Comparison of ENCODE assay signal across 21 mouse cellular contexts in genomic region chr11:78732619-78733018, GRCm38 (mm10). TPM values are rescaled to one million over a fixed set of nuclear protein-coding genes. Genes with fewer than 3 reads are reported as not detected.
DNase-seq lines count a peak whose midpoint lies in the region; ATAC-seq and TF ChIP-seq lines count a peak whose summit lies in the region.
"Had no signal": no experiment of that assay in that cellular context is flagged by ENCODE, and none has a peak within 500 bp of the region (broad histone marks: within the 10 kb centered on the region; RNA-seq: fewer than 3 reads in every experiment).

No protein-coding gene starts in this region.

- ATAC-seq in erythroid progenitor cell, adult 5-6 weeks (replicated peaks; ENCODE audit: low FRiP score, poor library complexity, severe bottlenecking) = peak; percentile 63
- no peak for ATAC-seq in liver, postnatal 0 days
- ATAC-seq in forebrain, embryonic 16.5 days = no peak
- ATAC-seq: forebrain, postnatal 0 days; intestine, embryonic 16.5 days; Patski had no signal

- no peak overlapping the region for H3K4me3 ChIP-seq in liver, postnatal 0 days (ENCODE audit: low read depth, low read length)
- no peak overlapping the region for H3K4me3 ChIP-seq in forebrain, embryonic 16.5 days (replicated peaks; ENCODE audit: low read length)
- H3K4me3 ChIP-seq: embryonic facial prominence, embryonic 15.5 days; forebrain, embryonic 12.5 days; gastrocnemius, adult 2 months; heart, embryonic 12.5 days; hindbrain, embryonic 10.5 days; hindbrain, embryonic 15.5 days had no signal

- no peak for TF ChIP-seq CTCF in liver, postnatal 0 days (IDR thresholded peaks at IDR 0.05; ENCODE audit: low read depth)

- 71% methylated on average over 6 of the region's 6 CpGs for WGBS in liver, postnatal 0 days (ENCODE audit: insufficient replicate concordance)
- 90% methylated on average over 6 of the region's 6 CpGs for WGBS in forebrain, embryonic 16.5 days

- H3K9me3 ChIP-seq in liver, postnatal 0 days (ENCODE audit: low read length) = no peaks in the 10 kb centered on the region
- no peaks in the 10 kb centered on the region for H3K9me3 ChIP-seq in forebrain, embryonic 16.5 days (ENCODE audit: control insufficient read depth, low read length)
- H3K9me3 ChIP-seq: embryonic facial prominence, embryonic 15.5 days; forebrain, embryonic 12.5 days; heart, embryonic 12.5 days; hindbrain, embryonic 10.5 days; hindbrain, embryonic 15.5 days had no signal

- no peaks in the 10 kb centered on the region for H3K4me1 ChIP-seq in liver, postnatal 0 days (ENCODE audit: insufficient read depth)
- H3K4me1 ChIP-seq in forebrain, embryonic 16.5 days (replicated peaks; ENCODE audit: control insufficient read depth, insufficient read depth, low read length) = peaks cover 6% of the 10 kb centered on the region
- H3K4me1 ChIP-seq: embryonic facial prominence, embryonic 15.5 days; heart, embryonic 12.5 days; hindbrain, embryonic 15.5 days had no signal

- H3K4me2 ChIP-seq in liver, postnatal 0 days (ENCODE audit: low read depth, low read length) = no peak overlapping the region
- H3K4me2 ChIP-seq in forebrain, embryonic 16.5 days (ENCODE audit: low read length) = no peak overlapping the region
- H3K4me2 ChIP-seq: embryonic facial prominence, embryonic 15.5 days; forebrain, embryonic 12.5 days; heart, embryonic 12.5 days; hindbrain, embryonic 15.5 days had no signal

- H3K9ac ChIP-seq in liver, postnatal 0 days (replicated peaks) = no peak overlapping the region
- H3K9ac ChIP-seq in forebrain, embryonic 16.5 days (replicated peaks; ENCODE audit: low read depth, low read length) = no peak overlapping the region
- H3K9ac ChIP-seq: embryonic facial prominence, embryonic 15.5 days; forebrain, embryonic 12.5 days; forebrain, postnatal 0 days; heart, embryonic 12.5 days; hindbrain, embryonic 15.5 days had no signal

- H3K36me3 ChIP-seq in liver, postnatal 0 days (replicated peaks; ENCODE audit: insufficient read depth, low read length) = no peaks in the 10 kb centered on the region
- H3K36me3 ChIP-seq in forebrain, embryonic 16.5 days (ENCODE audit: control insufficient read depth, insufficient read depth) = no peaks in the 10 kb centered on the region
- H3K36me3 ChIP-seq: embryonic facial prominence, embryonic 15.5 days; forebrain, embryonic 12.5 days; heart, embryonic 12.5 days; hindbrain, embryonic 10.5 days; hindbrain, embryonic 15.5 days had no signal

- TF ChIP-seq EP300 in liver, postnatal 0 days (IDR thresholded peaks at IDR 0.05; ENCODE audit: low read depth) = peak; percentile 43

- DNase-seq in adrenal gland, adult 2 months = peak; percentile 52
- no peak for DNase-seq in adrenal gland, adult 18-20 months (ENCODE audit: low spot score in 2 of 2)
- peak; percentile 37 for DNase-seq in 416B (ENCODE audit: low read depth)
- DNase-seq in liver, postnatal 0 days = no peak
- no peak for DNase-seq in lung, postnatal 14 days
- DNase-seq: adrenal gland, postnatal 25 days; cerebellum, adult 2 months; cerebellum, postnatal 10 days; embryo, embryonic 11 days; forebrain, postnatal 0 days; gastrocnemius, adult 2 months; gastrocnemius, postnatal 25 days had no signal

- no peak overlapping the region for H3K27ac ChIP-seq in liver, postnatal 0 days (ENCODE audit: low read depth)
- H3K27ac ChIP-seq in forebrain, embryonic 16.5 days (ENCODE audit: low read length) = no peak overlapping the region
- H3K27ac ChIP-seq: embryonic facial prominence, embryonic 15.5 days; forebrain, embryonic 12.5 days; gastrocnemius, adult 2 months; hindbrain, embryonic 10.5 days; hindbrain, embryonic 15.5 days had no signal

- no peaks in the 10 kb centered on the region for H3K27me3 ChIP-seq in liver, postnatal 0 days (ENCODE audit: insufficient read depth, low read length)
- no peaks in the 10 kb centered on the region for H3K27me3 ChIP-seq in forebrain, embryonic 16.5 days (replicated peaks; ENCODE audit: control insufficient read depth, insufficient read depth, low read length)
- H3K27me3 ChIP-seq: embryonic facial prominence, embryonic 15.5 days; forebrain, embryonic 12.5 days; heart, embryonic 12.5 days; hindbrain, embryonic 15.5 days had no signal

RNA-seq across cellular contexts. Expression of gene Ccnq, which starts 18.9 kb away (rescaled TPM):
- total RNA-seq in adrenal gland, adult 2 months (2021) = 10 to 100 TPM; 52.0 to 68.9 TPM
- 117 and 120 TPM in 2 replicates for polyA plus RNA-seq in adrenal gland, adult 2 months (2012; rRNA removed)
- 10 to 100 TPM; 35.8 to 45.9 TPM for total RNA-seq in adrenal gland, adult 18-20 months (2021)
- total RNA-seq in erythroid progenitor cell, adult 5-6 weeks (2015; ENCODE audit: low replicate concordance) = 5.4 TPM in 1 of 2 replicates, not detected in the other
- total RNA-seq in erythroid progenitor cell, adult 5-6 weeks (2017; ENCODE audit: low replicate concordance) = 0.38 and 4.6 TPM in 2 replicates
- polyA plus RNA-seq in liver, postnatal 0 days (2015; fragmentation: Nextera tagmentation; extraction: Ambion mirVana) = 19.0 and 20.1 TPM in 2 replicates
- 35.6 and 39.5 TPM in 2 replicates for polyA plus RNA-seq in forebrain, embryonic 16.5 days (2015; fragmentation: Nextera tagmentation; extraction: Ambion mirVana)

RNA-seq across cellular contexts. Expression of gene Nlk, which starts 35.4 kb away (rescaled TPM):
- 10 to 100 TPM; 37.8 to 75.4 TPM for total RNA-seq in adrenal gland, adult 2 months (2021)
- 29.3 and 30.1 TPM in 2 replicates for polyA plus RNA-seq in adrenal gland, adult 2 months (2012; rRNA removed)
- total RNA-seq in adrenal gland, adult 18-20 months (2021) = 10 to 100 TPM; 39.0 to 84.5 TPM
- 3.2 and 16.8 TPM in 2 replicates for total RNA-seq in erythroid progenitor cell, adult 5-6 weeks (2015; ENCODE audit: low replicate concordance)
- 4.1 and 5.1 TPM in 2 replicates for total RNA-seq in erythroid progenitor cell, adult 5-6 weeks (2017; ENCODE audit: low replicate concordance)
- polyA plus RNA-seq in liver, postnatal 0 days (2015; fragmentation: Nextera tagmentation; extraction: Ambion mirVana) = 5.2 and 6.1 TPM in 2 replicates
- 31.2 and 33.6 TPM in 2 replicates for polyA plus RNA-seq in forebrain, embryonic 16.5 days (2015; fragmentation: Nextera tagmentation; extraction: Ambion mirVana)

Comparison
In these comparisons a context has a peak if more than half of its experiments do, and no peak if none do; other contexts are left out.
1. DNase-seq: peak in adrenal gland, adult 2 months (single experiment) and 416B (single experiment); none in adrenal gland, adult 18-20 months (0 of 2), liver, postnatal 0 days (single experiment) and lung, postnatal 14 days (single experiment).
2. RNA of gene Ccnq, which starts 18.9 kb away (total RNA-seq): 52.0 to 68.9 TPM in adrenal gland, adult 2 months and 35.8 to 45.9 TPM in adrenal gland, adult 18-20 months; 0.38 to 5.4 TPM in erythroid progenitor cell, adult 5-6 weeks; every median in the first group is over 4 times any median in the second.